Mouse (Mus musculus): ENCODE results near the gene Atp10b. TPM values are rescaled to one million over a fixed set of nuclear protein-coding genes. Genes with fewer than 3 reads are reported as not detected.

The Atp10b gene
- polyA plus RNA-seq, 1 experiment, result 2.2 TPM

- Histone ChIP-seq H3K4me3 (ENCODE audit: insufficient read depth, low read depth, low read length) (no peak overlapping the region), H3K36me3 (ENCODE audit: control insufficient read depth, insufficient read depth, low read length) (no peaks in the 10 kb centered on the region), H3K27ac (ENCODE audit: insufficient read depth, low read depth, low read length) (no peak overlapping the region), H3K4me1 (ENCODE audit: control insufficient read depth, insufficient read depth, low read length) (no peaks in the 10 kb centered on the region), H3K27me3 (replicated peaks; ENCODE audit: control insufficient read depth, insufficient read depth, low read length) (no peaks in the 10 kb centered on the region)
- WGBS, result 57% methylated on average over 6 of the region's 6 CpGs
- DNase-seq, result no peak
- TF ChIP-seq CTCF (conservative IDR thresholded peaks at IDR 0.05; ENCODE audit: insufficient read depth, insufficient read length, low read depth, low read length) (no peak), POLR2A (IDR thresholded peaks at IDR 0.05; ENCODE audit: low read depth, low read length) (no peak)
Observed at GRCm38 (mm10) chr11:43174359-43175116, 24.9 kb downstream of the Atp10b start.

DNA sequence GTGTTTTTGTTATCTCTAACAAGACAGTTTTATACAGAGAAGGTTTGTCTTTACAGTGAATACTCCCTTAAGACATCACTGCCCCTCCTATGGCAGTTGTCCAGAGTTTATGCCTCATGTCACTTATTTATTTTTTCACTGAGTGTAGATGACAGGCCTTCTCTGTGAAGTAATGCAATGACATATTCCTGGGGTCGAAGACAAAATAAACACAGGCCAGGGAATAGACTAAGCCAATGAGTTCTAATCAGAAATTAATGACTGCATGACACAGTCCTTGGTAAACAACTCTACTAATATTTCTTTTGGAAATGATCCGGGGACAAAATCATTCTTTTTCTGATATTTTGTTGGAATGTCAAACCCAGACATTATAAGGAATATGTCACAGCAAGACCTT, 32.7 kb downstream of the Atp10b start:
- WGBS, result 57% methylated on average over 2 of the region's 2 CpGs
- Histone ChIP-seq H3K4me1 (ENCODE audit: control insufficient read depth, insufficient read depth, low read length) (no peaks in the 10 kb centered on the region), H3K27me3 (replicated peaks; ENCODE audit: control insufficient read depth, insufficient read depth, low read length) (no peaks in the 10 kb centered on the region), H3K36me3 (ENCODE audit: control insufficient read depth, insufficient read depth, low read length) (no peaks in the 10 kb centered on the region), H3K27ac (ENCODE audit: insufficient read depth, low read depth, low read length) (no peak overlapping the region), H3K4me3 (ENCODE audit: insufficient read depth, low read depth, low read length) (no peak overlapping the region)
- TF ChIP-seq POLR2A (IDR thresholded peaks at IDR 0.05; ENCODE audit: low read depth, low read length) (no peak), CTCF (conservative IDR thresholded peaks at IDR 0.05; ENCODE audit: insufficient read depth, insufficient read length, low read depth, low read length) (no peak)
- DNase-seq, result peak; percentile 16

GRCm38 (mm10) chr11:43182816-43183215, 33.1 kb downstream of the Atp10b start:
- Histone ChIP-seq H3K4me3 (ENCODE audit: insufficient read depth, low read depth, low read length) (no peak overlapping the region), H3K36me3 (ENCODE audit: control insufficient read depth, insufficient read depth, low read length) (no peaks in the 10 kb centered on the region), H3K4me1 (ENCODE audit: control insufficient read depth, insufficient read depth, low read length) (no peaks in the 10 kb centered on the region), H3K27ac (ENCODE audit: insufficient read depth, low read depth, low read length) (no peak overlapping the region), H3K27me3 (replicated peaks; ENCODE audit: control insufficient read depth, insufficient read depth, low read length) (no peaks in the 10 kb centered on the region)
- DNase-seq, result peak; percentile 12
- TF ChIP-seq POLR2A (IDR thresholded peaks at IDR 0.05; ENCODE audit: low read depth, low read length) (no peak), CTCF (conservative IDR thresholded peaks at IDR 0.05; ENCODE audit: insufficient read depth, insufficient read length, low read depth, low read length) (no peak)
- 60% methylated on average over 1 of the region's 1 CpGs for WGBS

DNA sequence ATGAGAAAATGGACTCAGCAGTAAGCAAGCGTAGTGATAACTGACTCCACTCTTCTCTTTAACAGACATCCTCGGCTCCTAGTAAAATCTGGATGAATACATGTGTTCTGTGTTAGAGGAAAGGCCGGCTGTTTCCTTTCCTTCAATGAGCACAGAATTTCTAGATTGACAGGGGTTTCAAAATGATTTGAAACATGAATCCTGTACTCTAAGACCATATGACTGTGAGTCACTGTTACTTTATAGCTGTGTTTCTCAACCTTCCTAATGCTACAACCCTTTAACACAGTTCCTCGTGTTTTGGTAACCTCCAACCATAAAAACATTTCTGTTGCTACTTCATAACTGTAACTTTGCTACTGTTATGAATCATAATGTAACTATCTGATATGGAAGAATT, 33.8 kb downstream of the Atp10b start:
- Histone ChIP-seq H3K4me3 (ENCODE audit: insufficient read depth, low read depth, low read length) (no peak overlapping the region), H3K36me3 (ENCODE audit: control insufficient read depth, insufficient read depth, low read length) (no peaks in the 10 kb centered on the region), H3K27ac (ENCODE audit: insufficient read depth, low read depth, low read length) (no peak overlapping the region), H3K27me3 (replicated peaks; ENCODE audit: control insufficient read depth, insufficient read depth, low read length) (no peaks in the 10 kb centered on the region), H3K4me1 (ENCODE audit: control insufficient read depth, insufficient read depth, low read length) (no peaks in the 10 kb centered on the region)
- no peak for DNase-seq
- 85% methylated on average over 4 of the region's 4 CpGs for WGBS
- TF ChIP-seq POLR2A (IDR thresholded peaks at IDR 0.05; ENCODE audit: low read depth, low read length) (no peak), CTCF (conservative IDR thresholded peaks at IDR 0.05; ENCODE audit: insufficient read depth, insufficient read length, low read depth, low read length) (no peak)

DNA sequence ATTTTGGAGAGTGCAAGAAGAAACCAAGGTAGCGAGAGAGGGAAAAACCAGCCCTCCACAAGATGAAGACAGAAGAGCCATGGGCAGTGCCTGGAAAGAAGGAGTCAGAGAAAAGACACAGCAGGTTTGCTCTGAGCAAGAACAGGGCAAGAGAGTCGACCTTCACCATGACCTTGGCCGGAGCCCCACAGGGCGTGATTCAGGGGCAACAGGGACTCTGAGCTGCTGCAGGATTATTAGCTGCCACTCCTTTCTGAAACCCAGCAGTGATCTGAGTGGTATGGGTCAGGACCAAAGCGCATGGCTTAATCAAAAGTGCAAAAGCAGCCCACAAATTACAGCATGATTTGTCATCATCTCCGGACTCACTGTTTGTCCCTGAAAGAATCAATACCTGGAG, 36.6 kb downstream of the Atp10b start:
- no peaks in the 10 kb centered on the region for H3K4me1 ChIP-seq (ENCODE audit: control insufficient read depth, insufficient read depth, low read length)
- DNase-seq, result no peak
- WGBS, result 62% methylated on average over 6 of the region's 6 CpGs
- H3K27me3 ChIP-seq (replicated peaks; ENCODE audit: control insufficient read depth, insufficient read depth, low read length), result no peaks in the 10 kb centered on the region
- H3K27ac ChIP-seq (ENCODE audit: insufficient read depth, low read depth, low read length), result no peak overlapping the region
- no peaks in the 10 kb centered on the region for H3K36me3 ChIP-seq (ENCODE audit: control insufficient read depth, insufficient read depth, low read length)
- TF ChIP-seq POLR2A (IDR thresholded peaks at IDR 0.05; ENCODE audit: low read depth, low read length), result no peak
- TF ChIP-seq CTCF (conservative IDR thresholded peaks at IDR 0.05; ENCODE audit: insufficient read depth, insufficient read length, low read depth, low read length), result no peak
- no peak overlapping the region for H3K4me3 ChIP-seq (ENCODE audit: insufficient read depth, low read depth, low read length)

DNA sequence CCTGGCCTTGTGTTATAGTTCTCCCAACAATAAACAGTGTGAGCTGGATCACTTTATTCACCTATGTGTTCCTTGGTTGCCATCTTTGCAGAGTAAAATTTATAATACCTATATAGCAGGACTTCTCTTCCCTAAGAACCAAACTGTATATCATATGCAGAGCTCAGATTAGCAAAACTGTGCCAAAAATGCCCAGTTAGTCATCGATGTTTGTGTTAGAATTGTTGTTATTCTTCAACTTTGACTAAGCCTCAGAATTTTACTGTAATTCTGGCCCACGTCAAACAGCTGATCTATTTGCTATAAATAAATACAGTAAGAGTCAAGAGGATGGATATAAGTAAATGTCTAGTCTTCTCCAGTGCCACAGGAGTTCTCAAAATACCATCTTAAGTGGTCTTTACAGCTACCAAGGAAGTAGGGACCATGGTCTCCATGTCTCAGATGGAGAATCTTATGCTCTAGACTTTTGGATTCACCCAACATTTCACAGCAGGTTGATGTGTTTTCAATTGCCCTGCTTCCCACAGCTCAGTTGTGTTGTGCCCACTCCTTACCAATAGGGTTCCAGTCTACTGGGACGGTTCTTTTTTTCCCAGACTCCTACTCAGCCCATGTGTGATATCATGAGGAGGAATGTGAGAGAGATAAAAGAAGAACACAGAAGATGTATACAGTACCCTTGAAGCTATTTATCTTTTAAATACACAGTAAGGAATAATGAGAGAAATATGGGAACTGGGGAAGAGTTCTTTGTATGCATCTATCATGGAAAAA, 40.3 kb downstream of the Atp10b start:
- no peak overlapping the region for H3K27ac ChIP-seq (ENCODE audit: insufficient read depth, low read depth, low read length)

DNA sequence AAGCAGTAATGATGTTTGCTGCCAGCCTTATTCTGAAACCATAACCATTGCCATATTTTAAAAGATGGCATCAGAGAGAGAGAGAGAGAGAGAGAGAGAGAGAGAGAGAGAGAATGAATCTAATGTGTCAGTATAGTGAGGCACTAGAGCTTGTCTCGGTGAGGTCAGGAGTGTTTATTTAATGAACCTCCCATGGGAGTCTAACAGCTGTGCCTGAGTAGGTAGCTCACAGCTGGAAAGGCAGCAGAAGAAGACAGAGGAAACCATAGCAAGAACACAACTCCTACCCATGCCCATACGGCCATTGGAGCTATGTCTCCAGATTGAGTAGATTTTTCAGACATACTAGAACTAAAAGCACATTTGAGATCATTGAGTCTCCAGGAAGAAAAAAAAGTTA, 49.1 kb downstream of the Atp10b start:
- no peaks in the 10 kb centered on the region for H3K4me1 ChIP-seq (ENCODE audit: control insufficient read depth, insufficient read depth, low read length)
- no peak for DNase-seq
- 59% methylated on average over 2 of the region's 2 CpGs for WGBS
- no peak for TF ChIP-seq POLR2A (IDR thresholded peaks at IDR 0.05; ENCODE audit: low read depth, low read length)
- TF ChIP-seq CTCF (conservative IDR thresholded peaks at IDR 0.05; ENCODE audit: insufficient read depth, insufficient read length, low read depth, low read length), result no peak
- no peaks in the 10 kb centered on the region for H3K36me3 ChIP-seq (ENCODE audit: control insufficient read depth, insufficient read depth, low read length)
- H3K4me3 ChIP-seq (ENCODE audit: insufficient read depth, low read depth, low read length), result no peak overlapping the region
- no peak overlapping the region for H3K27ac ChIP-seq (ENCODE audit: insufficient read depth, low read depth, low read length)
- no peaks in the 10 kb centered on the region for H3K27me3 ChIP-seq (replicated peaks; ENCODE audit: control insufficient read depth, insufficient read depth, low read length)

More for the DNA sequence above, 40.3 kb downstream of the Atp10b start:
- H3K36me3 ChIP-seq (ENCODE audit: control insufficient read depth, insufficient read depth, low read length), result no peaks in the 10 kb centered on the region
- H3K27me3 ChIP-seq (replicated peaks; ENCODE audit: control insufficient read depth, insufficient read depth, low read length), result no peaks in the 10 kb centered on the region
- DNase-seq, result no peak
- WGBS, result 90% methylated on average over 3 of the region's 3 CpGs
- no peak overlapping the region for H3K4me3 ChIP-seq (ENCODE audit: insufficient read depth, low read depth, low read length)
- H3K4me1 ChIP-seq (ENCODE audit: control insufficient read depth, insufficient read depth, low read length), result no peaks in the 10 kb centered on the region
- TF ChIP-seq CTCF (conservative IDR thresholded peaks at IDR 0.05; ENCODE audit: insufficient read depth, insufficient read length, low read depth, low read length), result no peak
- TF ChIP-seq POLR2A (IDR thresholded peaks at IDR 0.05; ENCODE audit: low read depth, low read length), result no peak
